Mouse (Mus musculus) thymus, adult 2 months (tissue): ENCODE results near the gene Gpc6. TPM values are rescaled to one million over a fixed set of nuclear protein-coding genes. Genes with fewer than 3 reads are reported as not detected.

Source experiments
- DNase-seq: peaks from one replicate; pipeline ENCODE4 v3.0.0; 2021
- H3K27ac ChIP-seq: fragments of 200-500 bp; 2 replicates; pipeline ENCODE4 v1.5.1; 2012; ENCODE audit warnings: low read length, control low read depth; ENCODE audit not compliant: control insufficient read depth, insufficient read depth
- H3K27me3 ChIP-seq: fragments of 200-500 bp; 2 replicates; pipeline ENCODE4 v1.6.1; 2012; ENCODE audit warnings: mild to moderate bottlenecking, low read length, moderate library complexity, mixed read lengths; ENCODE audit not compliant: control insufficient read depth, insufficient read depth
- H3K36me3 ChIP-seq: fragments of 200-500 bp; 2 replicates; pipeline ENCODE4 v1.6.1; 2012; ENCODE audit warnings: mild to moderate bottlenecking, low read length, moderate library complexity; ENCODE audit not compliant: control insufficient read depth, insufficient read depth
- H3K4me1 ChIP-seq: fragments of 200-500 bp; replicated peaks from 2 replicates; pipeline ENCODE4 v1.6.1; 2012; ENCODE audit warnings: low read length; ENCODE audit not compliant: control insufficient read depth, insufficient read depth
- H3K4me3 ChIP-seq: fragments of 200-500 bp; 2 replicates; pipeline ENCODE4 v1.5.1; 2012; ENCODE audit warnings: mild to moderate bottlenecking, low read length, control low read depth, moderate library complexity; ENCODE audit not compliant: control insufficient read depth, insufficient read depth
- CTCF ChIP-seq: fragments of 200-500 bp; IDR thresholded peaks from 2 replicates; pipeline ENCODE4 v1.5.1; 2012; ENCODE audit warnings: mild to moderate bottlenecking, control low read depth, low read length, moderate library complexity, borderline replicate concordance; ENCODE audit not compliant: control insufficient read depth, poor library complexity, insufficient read depth; ENCODE audit errors: extremely low read depth
- POLR2A ChIP-seq: fragments of 200-500 bp; IDR thresholded peaks from 2 replicates; pipeline ENCODE4 v1.6.1; 2012; ENCODE audit warnings: mild to moderate bottlenecking, low read length, control low read depth, moderate library complexity; ENCODE audit not compliant: control insufficient read depth, poor library complexity, insufficient read depth; ENCODE audit errors: extremely low read depth
- WGBS: fragments of 180-500 bp; shearing (Covaris S2); methylation state at CpG from one replicate; pipeline ENCODE4 v1.1.7; 2018; 5-methylcytosine and 5-hydroxymethylcytosine counted together
- polyA plus RNA-seq: library from polyadenylated mRNA; depleted of rRNA; stranded (reverse); fragments of >200 nt; gene quantifications from 2 replicates; pipeline ENCODE4 v1.2.3, GENCODE M21; 2012

Gene Gpc6
- polyA plus RNA-seq, 1 experiment, result 1.5 TPM

DNA sequence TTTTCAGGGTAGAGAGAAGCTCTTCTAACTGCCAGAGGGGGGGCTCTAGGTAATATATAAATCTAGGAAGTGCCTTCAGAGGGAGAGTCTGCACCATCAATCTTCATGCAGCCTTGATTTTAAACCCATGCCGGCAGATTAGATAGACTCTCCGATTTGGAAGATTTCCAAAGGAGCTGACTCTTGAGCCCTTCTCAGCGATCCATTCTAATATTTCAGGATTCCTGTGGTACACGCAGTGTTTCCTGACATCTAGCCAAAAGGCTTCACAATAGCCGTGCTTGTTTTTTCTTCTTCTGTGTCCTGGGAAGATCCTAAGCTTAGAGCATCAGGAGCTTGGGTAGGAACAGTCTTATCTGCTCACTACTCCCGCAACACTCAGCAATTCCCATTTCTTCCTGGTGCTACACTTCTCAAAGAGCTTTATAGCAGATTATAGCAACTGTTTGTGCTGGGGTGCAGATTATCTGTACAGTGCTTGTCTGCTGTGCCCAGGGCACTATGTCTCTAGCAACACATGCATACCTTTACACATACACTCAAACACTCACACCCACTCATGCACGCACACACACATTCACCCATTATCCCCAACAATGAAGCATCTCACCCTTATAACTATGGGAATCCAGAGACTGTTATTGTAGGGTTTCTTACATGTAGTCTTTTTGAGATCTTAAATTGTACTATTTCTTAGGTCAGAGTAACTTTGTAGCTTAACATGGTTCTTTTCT is 3.8 kb downstream of the Gpc6 start:
- no peak for TF ChIP-seq CTCF
- no peak for TF ChIP-seq POLR2A
- WGBS, result 75% methylated on average over 7 of the region's 7 CpGs
- no peak for DNase-seq
- Histone ChIP-seq H3K4me1 (no peaks in the 10 kb centered on the region; the same call in 1 of the 2 replicates), H3K27ac (no peak overlapping the region), H3K4me3 (no peak overlapping the region), H3K36me3 (no peaks in the 10 kb centered on the region), H3K27me3 (peaks cover 5% of the 10 kb centered on the region; the same call in 1 of the 2 replicates)

DNA sequence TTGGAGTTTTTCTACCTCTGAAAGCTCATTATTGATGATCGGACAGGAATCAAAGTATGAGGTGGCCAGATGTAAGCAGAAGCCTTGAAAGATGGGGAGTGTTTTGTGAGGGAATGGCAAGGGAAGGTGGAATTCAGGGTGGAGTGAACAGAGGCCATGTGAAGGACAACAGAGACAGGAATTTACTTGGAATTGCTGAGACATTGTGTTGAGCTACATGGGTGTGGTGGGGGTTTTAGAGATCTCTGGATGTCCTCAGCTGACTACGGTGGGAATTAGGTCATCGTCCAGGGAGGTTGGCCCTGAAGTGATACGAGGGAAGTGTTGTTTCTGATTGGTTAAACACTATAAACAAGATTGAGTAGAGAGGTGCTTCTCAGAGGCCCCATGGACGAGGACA is 8.7 kb downstream of the Gpc6 start:
- 77% methylated on average over 5 of the region's 5 CpGs for WGBS
- Histone ChIP-seq H3K27me3 (no peaks in the 10 kb centered on the region), H3K4me3 (no peak overlapping the region), H3K4me1 (no peaks in the 10 kb centered on the region), H3K27ac (no peak overlapping the region), H3K36me3 (no peaks in the 10 kb centered on the region)
- no peak for TF ChIP-seq POLR2A
- DNase-seq, result no peak

DNA sequence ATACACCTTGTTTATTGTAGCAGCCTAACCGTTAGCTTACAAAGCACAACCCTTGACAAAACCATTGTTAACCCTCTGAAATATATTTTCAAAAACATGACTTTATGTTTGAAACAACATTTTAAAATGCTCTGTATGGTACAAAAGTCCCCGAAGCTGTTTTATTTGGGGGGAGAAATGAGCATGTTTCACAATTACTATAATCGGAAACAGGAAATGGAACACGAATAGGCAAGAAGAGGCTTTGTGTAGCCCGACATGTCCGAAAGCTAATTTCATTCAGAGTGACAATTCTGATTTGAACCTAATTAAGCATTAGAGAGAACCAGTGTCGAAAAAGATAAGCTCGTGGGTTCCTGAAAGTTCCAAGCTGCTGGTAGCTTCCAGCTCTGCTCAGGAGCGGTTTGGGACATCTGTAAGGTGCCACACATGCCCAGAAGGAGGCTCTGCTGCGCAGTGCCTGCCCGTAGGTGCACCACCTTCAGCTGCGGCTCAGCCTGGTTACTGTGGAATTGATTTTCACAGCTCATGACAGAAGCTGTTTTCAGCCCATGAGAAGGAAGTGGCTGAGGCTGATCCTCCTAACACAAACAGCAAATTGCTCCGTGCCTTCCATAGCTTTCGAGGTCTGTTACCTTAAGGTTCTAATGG is 12.9 kb downstream of the Gpc6 start:
- Histone ChIP-seq H3K4me1 (no peaks in the 10 kb centered on the region), H3K27ac (no peak overlapping the region), H3K27me3 (no peaks in the 10 kb centered on the region), H3K36me3 (no peaks in the 10 kb centered on the region), H3K4me3 (no peak overlapping the region)
- WGBS, result 59% methylated on average over 14 of the region's 14 CpGs
- no peak for DNase-seq
- TF ChIP-seq POLR2A (no peak), CTCF (no peak)

DNA sequence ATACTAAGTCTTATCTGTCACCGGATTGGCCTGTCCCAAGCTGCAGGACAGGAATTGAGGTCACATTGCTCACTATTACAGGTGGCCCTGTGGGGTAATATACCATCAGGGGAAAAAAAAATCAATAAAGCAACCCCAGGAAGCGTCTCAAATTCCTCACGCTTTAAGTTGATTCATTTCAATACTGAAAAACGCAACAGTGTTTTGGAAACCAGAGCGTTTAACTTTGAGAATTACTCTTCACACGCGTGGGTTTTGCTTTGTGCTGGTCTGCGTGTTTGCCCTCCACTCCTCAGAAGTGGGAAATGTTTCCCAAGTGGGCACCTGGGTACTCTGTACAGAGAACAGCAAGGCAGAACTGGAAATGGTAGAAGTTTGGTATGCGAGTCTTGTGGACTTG is 13.6 kb downstream of the Gpc6 start:
- no peaks in the 10 kb centered on the region for H3K36me3 ChIP-seq
- WGBS, result 93% methylated on average over 9 of the region's 9 CpGs
- no peak for DNase-seq
- TF ChIP-seq POLR2A, result no peak
- no peak for TF ChIP-seq CTCF
- H3K27ac ChIP-seq, result no peak overlapping the region
- H3K27me3 ChIP-seq, result no peaks in the 10 kb centered on the region
- H3K4me1 ChIP-seq, result no peaks in the 10 kb centered on the region
- no peak overlapping the region for H3K4me3 ChIP-seq

DNA sequence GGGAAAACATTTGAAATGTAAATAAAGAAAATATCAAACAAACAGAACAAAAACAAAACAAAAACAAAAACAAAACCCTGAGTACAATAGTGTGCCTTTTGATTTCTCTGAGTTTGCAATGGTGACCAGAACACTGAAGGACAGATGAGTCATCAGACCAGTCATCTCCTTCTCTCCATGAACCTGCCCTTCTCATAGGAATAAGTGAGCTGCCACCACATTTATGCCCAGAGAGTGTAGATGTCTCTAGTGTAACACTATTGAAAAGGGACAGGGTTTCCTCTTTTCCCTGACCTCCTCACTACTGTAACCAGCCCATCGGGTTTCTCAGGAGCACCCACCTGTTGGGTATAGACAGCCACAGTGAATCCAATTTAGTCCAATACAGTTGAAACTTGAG is 14.4 kb downstream of the Gpc6 start:
- Histone ChIP-seq H3K27ac (no peak overlapping the region), H3K36me3 (no peaks in the 10 kb centered on the region), H3K27me3 (no peaks in the 10 kb centered on the region), H3K4me1 (no peaks in the 10 kb centered on the region), H3K4me3 (no peak overlapping the region)
- WGBS, result 100% methylated on average over 1 of the region's 1 CpGs
- DNase-seq, result no peak
- no peak for TF ChIP-seq POLR2A
- TF ChIP-seq CTCF, result no peak

DNA sequence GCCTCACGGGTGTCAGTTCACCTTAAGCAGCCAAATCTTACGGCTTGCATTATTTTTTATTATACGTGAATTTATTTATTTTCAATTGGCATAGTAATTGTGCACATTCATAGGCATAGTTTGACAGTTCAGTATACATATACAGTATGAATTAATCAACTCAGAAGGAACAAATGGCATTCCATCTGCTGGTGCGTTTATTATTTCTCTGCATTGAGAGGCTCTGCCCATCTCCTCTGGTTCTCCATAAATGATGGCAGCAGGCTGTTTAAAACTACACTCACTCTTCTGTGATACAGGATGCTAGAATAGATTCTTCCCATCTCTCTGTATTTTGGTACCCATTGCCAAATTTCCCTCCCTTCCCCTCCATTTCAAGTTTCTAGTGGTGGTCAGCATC is 16.7 kb downstream of the Gpc6 start:
- Histone ChIP-seq H3K27ac (no peak overlapping the region), H3K27me3 (no peaks in the 10 kb centered on the region), H3K36me3 (no peaks in the 10 kb centered on the region), H3K4me1 (no peaks in the 10 kb centered on the region), H3K4me3 (no peak overlapping the region)
- DNase-seq, result no peak
- WGBS, result 95% methylated on average over 4 of the region's 4 CpGs
- TF ChIP-seq CTCF, result no peak
- no peak for TF ChIP-seq POLR2A

DNA sequence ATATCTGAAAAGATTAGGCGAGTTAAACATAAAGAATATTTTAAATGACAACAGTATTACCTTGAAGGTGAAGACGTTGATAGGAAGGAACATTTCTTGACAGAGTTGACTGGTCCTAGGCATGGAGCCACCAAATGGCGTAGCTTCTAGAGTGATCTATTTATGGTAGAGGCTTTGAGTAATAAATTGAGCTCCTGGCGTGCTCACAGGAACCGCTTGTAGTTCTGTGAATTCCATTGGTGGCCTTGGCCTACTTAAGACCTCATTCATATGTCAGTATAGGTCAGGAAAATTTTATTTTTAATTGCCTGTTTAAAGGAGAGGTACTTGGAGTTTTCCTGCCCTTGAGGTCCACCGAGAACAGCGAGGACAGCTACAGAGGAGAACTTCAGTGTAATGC is 18.6 kb downstream of the Gpc6 start:
- Histone ChIP-seq H3K4me1 (no peaks in the 10 kb centered on the region), H3K36me3 (no peaks in the 10 kb centered on the region), H3K27me3 (no peaks in the 10 kb centered on the region), H3K27ac (no peak overlapping the region), H3K4me3 (no peak overlapping the region)
- WGBS, result 90% methylated on average over 7 of the region's 7 CpGs
- TF ChIP-seq POLR2A, result no peak
- TF ChIP-seq CTCF, result no peak
- no peak for DNase-seq
